Mouse (Mus musculus) limb, embryonic 10.5 days (tissue): ENCODE data around the gene Chaf1a. TPM values are rescaled to one million over a fixed set of nuclear protein-coding genes. Genes with fewer than 3 reads are reported as not detected.
"Not testable (repeated sequence)": the region's sequence is repeated elsewhere in the genome, so short reads cannot be mapped to it uniquely, and the experiment has no call there.

Source experiments
- DNase-seq: peaks from one replicate; pipeline ENCODE4 v3.0.0-alpha.2; 2017; ENCODE audit warnings: low spot score
- H3K27ac ChIP-seq: fragments of 300-500 bp; sonication (generic); 2 replicates; pipeline ENCODE4 v1.5.1; 2016; ENCODE audit warnings: mild to moderate bottlenecking
- H3K27me3 ChIP-seq: fragments of 300-500 bp; sonication (generic); 2 replicates; pipeline ENCODE4 v1.6.1; 2016; ENCODE audit warnings: low read depth, mild to moderate bottlenecking; ENCODE audit not compliant: poor library complexity, severe bottlenecking
- H3K36me3 ChIP-seq: fragments of 300-500 bp; sonication (generic); 2 replicates; pipeline ENCODE4 v1.6.1; 2016; ENCODE audit warnings: mild to moderate bottlenecking, moderate library complexity
- H3K4me1 ChIP-seq: fragments of 300-500 bp; sonication (generic); 2 replicates; pipeline ENCODE4 v1.6.1; 2016
- H3K4me3 ChIP-seq: fragments of 300-500 bp; sonication (generic); 2 replicates; pipeline ENCODE4 v1.5.1; 2016; ENCODE audit warnings: mild to moderate bottlenecking, moderate library complexity
- H3K9me3 ChIP-seq: fragments of 300-500 bp; sonication (generic); replicated peaks from 2 replicates; pipeline ENCODE4 v1.6.1; 2016; ENCODE audit warnings: mild to moderate bottlenecking
- WGBS: fragments of 180-500 bp; shearing (Covaris S2); methylation state at CpG from one replicate; pipeline ENCODE4 v1.1.7; 2016; 5-methylcytosine and 5-hydroxymethylcytosine counted together
- polyA plus RNA-seq: library from polyadenylated mRNA; unstranded; fragments of >200 nt; fragmentation: Nextera tagmentation; extraction: Ambion mirVana; gene quantifications from 2 replicates; pipeline ENCODE4 v1.2.1, GENCODE M21; 2016

Gene Chaf1a
- polyA plus RNA-seq, 1 experiment from 2014 or later: 60.2 TPM

GRCm38 (mm10) chr17:56066451-56066850, 26.2 kb downstream of the Chaf1a start:
- DNase-seq: no peak
- Histone ChIP-seq H3K27me3 (no peaks in the 10 kb centered on the region), H3K9me3 (no peaks in the 10 kb centered on the region), H3K27ac (no peak overlapping the region), H3K4me3 (no peak overlapping the region), H3K4me1 (no peaks in the 10 kb centered on the region), H3K36me3 (peaks cover 100% of the 10 kb centered on the region)

- no peaks in the 10 kb centered on the region for H3K9me3 ChIP-seq
- H3K4me1 ChIP-seq: peaks cover 17% of the 10 kb centered on the region
- no peaks in the 10 kb centered on the region for H3K27me3 ChIP-seq
- no peak overlapping the region for H3K4me3 ChIP-seq
- DNase-seq: no peak
- H3K27ac ChIP-seq: no peak overlapping the region
- peaks cover 90% of the 10 kb centered on the region for H3K36me3 ChIP-seq
- 95% methylated on average over 14 of the region's 14 CpGs for WGBS
Observed at GRCm38 (mm10) chr17:56069066-56069465, 28.8 kb downstream of the Chaf1a start.

- Histone ChIP-seq H3K9me3 (no peaks in the 10 kb centered on the region), H3K27me3 (no peaks in the 10 kb centered on the region), H3K27ac (no peak overlapping the region), H3K4me1 (peaks cover 32% of the 10 kb centered on the region), H3K36me3 (peaks cover 69% of the 10 kb centered on the region), H3K4me3 (no peak overlapping the region)
- no peak for DNase-seq
Observed at GRCm38 (mm10) chr17:56071126-56071525, 30.9 kb downstream of the Chaf1a start.

GRCm38 (mm10) chr17:56072243-56072642, 32.0 kb downstream of the Chaf1a start:
- 95% methylated on average over 5 of the region's 5 CpGs for WGBS
- no peak for DNase-seq
- peaks cover 58% of the 10 kb centered on the region for H3K36me3 ChIP-seq
- no peak overlapping the region; the same call in 1 of the 2 replicates for H3K4me3 ChIP-seq
- no peak overlapping the region for H3K27ac ChIP-seq
- H3K9me3 ChIP-seq: no peaks in the 10 kb centered on the region
- no peaks in the 10 kb centered on the region for H3K27me3 ChIP-seq
- peaks cover 32% of the 10 kb centered on the region for H3K4me1 ChIP-seq

- 8% methylated on average over 22 of the region's 22 CpGs for WGBS
- Histone ChIP-seq H3K27me3 (no peaks in the 10 kb centered on the region), H3K4me1 (peaks cover 35% of the 10 kb centered on the region), H3K27ac (peak overlapping the region; percentile 88), H3K36me3 (peaks cover 38% of the 10 kb centered on the region), H3K9me3 (no peaks in the 10 kb centered on the region), H3K4me3 (peak overlapping the region; percentile 70)
- DNase-seq: peak; percentile 87
Observed at GRCm38 (mm10) chr17:56074097-56074826, 34.0 kb downstream of the Chaf1a start.

- Histone ChIP-seq H3K36me3 (peaks cover 32% of the 10 kb centered on the region), H3K27me3 (no peaks in the 10 kb centered on the region), H3K4me3 (peak within 1 kb of the TSS; percentile 70), H3K9me3 (no peaks in the 10 kb centered on the region), H3K27ac (peak within 1 kb of the TSS; percentile 88), H3K4me1 (peaks cover 35% of the 10 kb centered on the region)
- under 1% methylated on average over 35 of the region's 35 CpGs for WGBS
- peak; percentile 98 for DNase-seq
Observed at GRCm38 (mm10) chr17:56074827-56075208, 34.6 kb downstream of the Chaf1a start, which contains the start of gene Ubxn6. Gene Ubxn6 (minus strand): TSS chr17:56075028.

- no peak for DNase-seq
- H3K4me3 ChIP-seq: no peak overlapping the region
- no peaks in the 10 kb centered on the region for H3K27me3 ChIP-seq
- no peaks in the 10 kb centered on the region for H3K9me3 ChIP-seq
- 94% methylated on average over 5 of the region's 5 CpGs for WGBS
- no peak overlapping the region for H3K27ac ChIP-seq
- peaks cover 59% of the 10 kb centered on the region for H3K4me1 ChIP-seq
- H3K36me3 ChIP-seq: peaks cover 13% of the 10 kb centered on the region
Observed at GRCm38 (mm10) chr17:56077523-56077922, 37.3 kb downstream of the Chaf1a start.

- peaks cover 51% of the 10 kb centered on the region for H3K4me1 ChIP-seq
- not testable (repeated sequence) for H3K9me3 ChIP-seq, DNase-seq, H3K27me3 ChIP-seq
- peak overlapping the region; percentile 86; the same call in 1 of the 2 replicates for H3K27ac ChIP-seq
- WGBS: 63% methylated on average over 9 of the region's 9 CpGs
- peak overlapping the region; percentile 86 for H3K4me3 ChIP-seq
- peaks cover 16% of the 10 kb centered on the region for H3K36me3 ChIP-seq
Observed at GRCm38 (mm10) chr17:56078361-56078760, 38.1 kb downstream of the Chaf1a start.

- Histone ChIP-seq H3K27ac (peak within 1 kb of the TSS; percentile 86), H3K4me3 (peak within 1 kb of the TSS; percentile 86), H3K27me3 (no peaks in the 10 kb centered on the region), H3K9me3 (no peaks in the 10 kb centered on the region), H3K36me3 (peaks cover 22% of the 10 kb centered on the region), H3K4me1 (peaks cover 43% of the 10 kb centered on the region)
- WGBS: under 1% methylated on average over 61 of the region's 61 CpGs
- peak; percentile 98 for DNase-seq
Observed at GRCm38 (mm10) chr17:56078880-56079795, 38.9 kb downstream of the Chaf1a start, which contains the start of gene Hdgfl2. Gene Hdgfl2 (plus strand): TSS chr17:56079634.

GRCm38 (mm10) chr17:56079921-56080320, 39.7 kb downstream of the Chaf1a start:
- Histone ChIP-seq H3K36me3 (peaks cover 29% of the 10 kb centered on the region), H3K27ac (peak overlapping the region; percentile 86), H3K4me3 (peak overlapping the region; percentile 86), H3K4me1 (peaks cover 37% of the 10 kb centered on the region), H3K27me3 (no peaks in the 10 kb centered on the region), H3K9me3 (no peaks in the 10 kb centered on the region)
- no peak for DNase-seq
- 3% methylated on average over 11 of the region's 11 CpGs for WGBS

GRCm38 (mm10) chr17:56080781-56081585, 40.7 kb downstream of the Chaf1a start:
- Histone ChIP-seq H3K27me3 (no peaks in the 10 kb centered on the region), H3K4me1 (peaks cover 29% of the 10 kb centered on the region), H3K27ac (peak overlapping the region; percentile 86), H3K4me3 (peak overlapping the region; percentile 86), H3K36me3 (peaks cover 39% of the 10 kb centered on the region), H3K9me3 (no peaks in the 10 kb centered on the region)
- peak; percentile 80 for DNase-seq
- 12% methylated on average over 8 of the region's 8 CpGs for WGBS

- 92% methylated on average over 1 of the region's 1 CpGs for WGBS
- Histone ChIP-seq H3K4me1 (no peaks in the 10 kb centered on the region), H3K9me3 (no peaks in the 10 kb centered on the region), H3K27ac (no peak overlapping the region), H3K36me3 (peaks cover 84% of the 10 kb centered on the region), H3K4me3 (no peak overlapping the region), H3K27me3 (no peaks in the 10 kb centered on the region)
- no peak for DNase-seq
Observed at GRCm38 (mm10) chr17:56092312-56092711, 52.1 kb downstream of the Chaf1a start.
